Mouse (Mus musculus) midbrain, embryonic 14.5 days (tissue): Measurements from ENCODE around the gene Rbm46. TPM values are rescaled to one million over a fixed set of nuclear protein-coding genes. Genes with fewer than 3 reads are reported as not detected.
A peak's percentile ranks its signal among the peaks of the same experiment; 100 is the strongest.

Experiments used
- ATAC-seq: fragments of 200-750 bp; cut with Nextera tagmentation; 2 replicates; pipeline ENCODE4 v1.8.0; 2017; ENCODE audit warnings: moderate number of reproducible peaks, moderate library complexity; ENCODE audit not compliant: low FRiP score, low TSS enrichment
- DNase-seq: peaks from one replicate; pipeline ENCODE4 v3.0.0-alpha.2; 2015
- H3K27ac ChIP-seq: fragments of 300-500 bp; sonication (generic); replicated peaks from 2 replicates; pipeline ENCODE4 v1.5.1; 2014; ENCODE audit warnings: mild to moderate bottlenecking, low read depth, low read length, moderate library complexity
- H3K27me3 ChIP-seq: fragments of 300-500 bp; sonication (generic); 2 replicates; pipeline ENCODE4 v1.6.1; 2014; ENCODE audit warnings: low read length, control low read depth, mixed read lengths; ENCODE audit not compliant: control insufficient read depth, insufficient read depth
- H3K36me3 ChIP-seq: fragments of 300-500 bp; sonication (generic); 2 replicates; pipeline ENCODE4 v1.6.1; 2014; ENCODE audit warnings: low read length, control low read depth; ENCODE audit not compliant: control insufficient read depth, insufficient read depth
- H3K4me1 ChIP-seq: fragments of 300-500 bp; sonication (generic); 2 replicates; pipeline ENCODE4 v1.6.1; 2014; ENCODE audit warnings: mild to moderate bottlenecking, antibody characterized with exemption, low read length, control low read depth; ENCODE audit not compliant: control insufficient read depth, insufficient read depth
- H3K4me2 ChIP-seq: fragments of 300-500 bp; sonication (generic); 2 replicates; pipeline ENCODE4 v1.6.1; 2014; ENCODE audit warnings: mild to moderate bottlenecking, low read length, moderate library complexity
- H3K4me3 ChIP-seq: fragments of 300-500 bp; sonication (generic); replicated peaks from 2 replicates; pipeline ENCODE4 v1.5.1; 2014; ENCODE audit warnings: low read depth, low read length
- H3K9ac ChIP-seq: fragments of 300-500 bp; sonication (generic); replicated peaks from 2 replicates; pipeline ENCODE4 v1.6.1; 2014; ENCODE audit warnings: mild to moderate bottlenecking, low read length, moderate library complexity
- H3K9me3 ChIP-seq: fragments of 300-500 bp; sonication (generic); 2 replicates; pipeline ENCODE4 v1.6.1; 2016; ENCODE audit warnings: low read length, control low read depth, mixed read lengths; ENCODE audit not compliant: control insufficient read depth
- WGBS: fragments of 180-500 bp; shearing (Covaris S2); extraction: QIAGEN DNeasy Blood & Tissue Kit; methylation state at CpG from one replicate; pipeline ENCODE4 v1.1.7; 2014; 5-methylcytosine and 5-hydroxymethylcytosine counted together
- polyA plus RNA-seq: library from polyadenylated mRNA; unstranded; fragments of >200 nt; fragmentation: Nextera tagmentation; extraction: Ambion mirVana; gene quantifications from 2 replicates; pipeline ENCODE4 v1.2.1, GENCODE M21; 2014

Rbm46 gene
- polyA plus RNA-seq, 1 experiment from 2014 or later: 1.7 TPM

GRCm38 (mm10) chr3:82875671-82876371 lies 462 bp downstream of the Rbm46 start:
- DNase-seq (no peak), ATAC-seq (peak; percentile 56)
- Histone ChIP-seq H3K4me2 (peak overlapping the region; percentile 62), H3K27me3 (peaks cover 18% of the 10 kb centered on the region), H3K4me1 (no peaks in the 10 kb centered on the region), H3K36me3 (no peaks in the 10 kb centered on the region), H3K27ac (no peak overlapping the region), H3K9ac (peak overlapping the region; percentile 26; the same call in 1 of the 2 replicates), H3K9me3 (no peaks in the 10 kb centered on the region), H3K4me3 (peak overlapping the region; percentile 40)
- WGBS: 22% methylated on average over 64 of the region's 69 CpGs

- H3K4me1 ChIP-seq: no peaks in the 10 kb centered on the region
- no peak overlapping the region for H3K27ac ChIP-seq
- H3K9me3 ChIP-seq: no peaks in the 10 kb centered on the region
- H3K4me2 ChIP-seq: no peak overlapping the region
- H3K9ac ChIP-seq: no peak overlapping the region
- DNase-seq: peak; percentile 84
- 0 out of 2 replicates have a peak, but pooled peaks have one; percentile 40 for ATAC-seq
- H3K4me3 ChIP-seq: no peak overlapping the region
- H3K27me3 ChIP-seq: no peaks in the 10 kb centered on the region
- no peaks in the 10 kb centered on the region for H3K36me3 ChIP-seq
- 22% methylated on average over 4 of the region's 4 CpGs for WGBS
These were observed 18.7 kb downstream of the Rbm46 start for GRCm38 (mm10) chr3:82857414-82858077.

- 71% methylated on average over 9 of the region's 9 CpGs for WGBS
- ATAC-seq (no peak), DNase-seq (peak; percentile 14)
- Histone ChIP-seq H3K4me2 (no peak overlapping the region), H3K4me3 (no peak overlapping the region), H3K4me1 (no peaks in the 10 kb centered on the region), H3K36me3 (no peaks in the 10 kb centered on the region), H3K9ac (no peak overlapping the region), H3K27ac (no peak overlapping the region), H3K27me3 (no peaks in the 10 kb centered on the region), H3K9me3 (no peaks in the 10 kb centered on the region)
These were observed 51.1 kb downstream of the Rbm46 start for GRCm38 (mm10) chr3:82825165-82825564.

GRCm38 (mm10) chr3:82811851-82812250 lies 64.4 kb downstream of the Rbm46 start:
- no peaks in the 10 kb centered on the region for H3K36me3 ChIP-seq
- no peaks in the 10 kb centered on the region for H3K27me3 ChIP-seq
- no peaks in the 10 kb centered on the region for H3K9me3 ChIP-seq
- no peak overlapping the region for H3K4me2 ChIP-seq
- no peak for DNase-seq
- 71% methylated on average over 3 of the region's 3 CpGs for WGBS
- no peaks in the 10 kb centered on the region for H3K4me1 ChIP-seq
- no peak for ATAC-seq
- H3K27ac ChIP-seq: no peak overlapping the region
- no peak overlapping the region for H3K4me3 ChIP-seq
- no peak overlapping the region for H3K9ac ChIP-seq

GRCm38 (mm10) chr3:82810334-82811120 lies 65.8 kb downstream of the Rbm46 start:
- ATAC-seq: no peak
- DNase-seq: no peak

GRCm38 (mm10) chr3:82809769-82810168 lies 66.5 kb downstream of the Rbm46 start:
- ATAC-seq (no peak), DNase-seq (no peak)
- Histone ChIP-seq H3K27ac (no peak overlapping the region), H3K9me3 (no peaks in the 10 kb centered on the region), H3K4me1 (no peaks in the 10 kb centered on the region), H3K27me3 (no peaks in the 10 kb centered on the region), H3K4me3 (no peak overlapping the region), H3K9ac (no peak overlapping the region), H3K4me2 (no peak overlapping the region), H3K36me3 (no peaks in the 10 kb centered on the region)
- 91% methylated on average over 7 of the region's 7 CpGs for WGBS

More at GRCm38 (mm10) chr3:82810334-82811120, 65.8 kb downstream of the Rbm46 start:
- Histone ChIP-seq H3K4me2 (no peak overlapping the region), H3K36me3 (no peaks in the 10 kb centered on the region), H3K4me3 (no peak overlapping the region), H3K27ac (no peak overlapping the region), H3K4me1 (no peaks in the 10 kb centered on the region), H3K9ac (no peak overlapping the region), H3K9me3 (no peaks in the 10 kb centered on the region), H3K27me3 (no peaks in the 10 kb centered on the region)
- WGBS: 86% methylated on average over 7 of the region's 7 CpGs

GRCm38 (mm10) chr3:82808323-82808911 lies 67.9 kb downstream of the Rbm46 start:
- DNase-seq: no peak

GRCm38 (mm10) chr3:82805291-82805690 lies 71.0 kb downstream of the Rbm46 start:
- no peak for DNase-seq
- H3K27ac ChIP-seq: no peak overlapping the region
- 76% methylated on average over 7 of the region's 7 CpGs for WGBS
- H3K4me1 ChIP-seq: no peaks in the 10 kb centered on the region
- no peak overlapping the region for H3K9ac ChIP-seq
- no peak overlapping the region for H3K4me3 ChIP-seq
- no peak for ATAC-seq
- no peak overlapping the region for H3K4me2 ChIP-seq
- H3K27me3 ChIP-seq: no peaks in the 10 kb centered on the region
- no peaks in the 10 kb centered on the region for H3K36me3 ChIP-seq
- no peaks in the 10 kb centered on the region for H3K9me3 ChIP-seq

More at GRCm38 (mm10) chr3:82808323-82808911, 67.9 kb downstream of the Rbm46 start:
- no peaks in the 10 kb centered on the region for H3K4me1 ChIP-seq
- H3K4me3 ChIP-seq: no peak overlapping the region
- H3K27ac ChIP-seq: no peak overlapping the region
- ATAC-seq: no peak
- H3K9me3 ChIP-seq: no peaks in the 10 kb centered on the region
- H3K9ac ChIP-seq: no peak overlapping the region
- H3K36me3 ChIP-seq: no peaks in the 10 kb centered on the region
- no peaks in the 10 kb centered on the region for H3K27me3 ChIP-seq
- no peak overlapping the region for H3K4me2 ChIP-seq
- WGBS: 88% methylated on average over 1 of the region's 1 CpGs
